Mouse (Mus musculus) lung, embryonic 14.5 days (tissue): Measurements from ENCODE around the gene Eomes. TPM values are rescaled to one million over a fixed set of nuclear protein-coding genes. Genes with fewer than 3 reads are reported as not detected.

Source experiments
- ATAC-seq: fragments of 200-750 bp; cut with Nextera tagmentation; 2 replicates; pipeline ENCODE4 v1.8.0; 2017; ENCODE audit warnings: mild to moderate bottlenecking, moderate TSS enrichment, moderate library complexity; ENCODE audit not compliant: insufficient read depth
- DNase-seq: peaks from one replicate; pipeline ENCODE4 v3.0.0-alpha.2; 2015
- H3K27ac ChIP-seq: fragments of 300-500 bp; sonication (generic); 2 replicates; pipeline ENCODE4 v1.5.1; 2014; ENCODE audit warnings: low read depth, mild to moderate bottlenecking, moderate library complexity
- H3K27me3 ChIP-seq: fragments of 300-500 bp; sonication (generic); 2 replicates; pipeline ENCODE4 v1.6.1; 2014; ENCODE audit warnings: low read length, control low read depth; ENCODE audit not compliant: insufficient read depth
- H3K36me3 ChIP-seq: fragments of 300-500 bp; sonication (generic); 2 replicates; pipeline ENCODE4 v1.6.1; 2014; ENCODE audit warnings: control low read depth; ENCODE audit not compliant: insufficient read depth
- H3K4me1 ChIP-seq: fragments of 300-500 bp; sonication (generic); 2 replicates; pipeline ENCODE4 v1.6.1; 2014; ENCODE audit warnings: antibody characterized with exemption, control low read depth; ENCODE audit not compliant: insufficient read depth
- H3K4me2 ChIP-seq: fragments of 300-500 bp; sonication (generic); 2 replicates; pipeline ENCODE4 v1.6.1; 2014; ENCODE audit warnings: mild to moderate bottlenecking
- H3K4me3 ChIP-seq: fragments of 300-500 bp; sonication (generic); 2 replicates; pipeline ENCODE4 v1.5.1; 2014; ENCODE audit warnings: low read depth, low read length
- H3K9ac ChIP-seq: fragments of 300-500 bp; sonication (generic); 2 replicates; pipeline ENCODE4 v1.6.1; 2014
- H3K9me3 ChIP-seq: fragments of 300-500 bp; sonication (generic); 2 replicates; pipeline ENCODE4 v1.6.1; 2016; ENCODE audit warnings: low read depth, low read length, control low read depth
- CTCF ChIP-seq: IDR thresholded peaks from 2 replicates; pipeline ENCODE4 v1.5.1; 2016; ENCODE audit warnings: antibody characterized with exemption, low read depth
- WGBS: fragments of 180-500 bp; shearing (Covaris S2); extraction: QIAGEN DNeasy Blood & Tissue Kit; methylation state at CpG from one replicate; pipeline ENCODE4 v1.1.7; 2014; 5-methylcytosine and 5-hydroxymethylcytosine counted together
- polyA plus RNA-seq: library from polyadenylated mRNA; unstranded; fragments of >200 nt; fragmentation: Nextera tagmentation; extraction: Ambion mirVana; gene quantifications from 2 replicates; pipeline ENCODE4 v1.2.1, GENCODE M21; 2014

Eomes gene
- polyA plus RNA-seq, 1 experiment from 2014 or later = not detected

GRCm38 (mm10) chr9:118478458-118478838 lies 436 bp downstream of the Eomes start:
- no peak overlapping the region for H3K27ac ChIP-seq
- peak; percentile 22; the same call in 1 of the 2 replicates for TF ChIP-seq CTCF
- peak overlapping the region; percentile 44 for H3K4me3 ChIP-seq
- H3K9me3 ChIP-seq = no peaks in the 10 kb centered on the region
- peaks cover 92% of the 10 kb centered on the region for H3K27me3 ChIP-seq
- WGBS = under 1% methylated on average over 29 of the region's 29 CpGs
- ATAC-seq (peak; percentile 57; the same call in 1 of the 2 replicates), DNase-seq (peak; percentile 53)
- H3K9ac ChIP-seq = no peak overlapping the region
- H3K4me2 ChIP-seq = peak overlapping the region; percentile 72
- H3K4me1 ChIP-seq = no peaks in the 10 kb centered on the region
- H3K36me3 ChIP-seq = no peaks in the 10 kb centered on the region

- H3K4me2 ChIP-seq = peak overlapping the region; percentile 72
Observed at GRCm38 (mm10) chr9:118478839-118479507, 961 bp downstream of the Eomes start.

GRCm38 (mm10) chr9:118479508-118480291 lies 1.7 kb downstream of the Eomes start:
- WGBS = 5% methylated on average over 23 of the region's 23 CpGs
- Histone ChIP-seq H3K4me3 (peak overlapping the region; percentile 44), H3K9me3 (no peaks in the 10 kb centered on the region), H3K9ac (no peak overlapping the region), H3K27ac (no peak overlapping the region), H3K27me3 (peaks cover 99% of the 10 kb centered on the region), H3K36me3 (no peaks in the 10 kb centered on the region), H3K4me2 (peak overlapping the region; percentile 72; the same call in 1 of the 2 replicates), H3K4me1 (no peaks in the 10 kb centered on the region)
- DNase-seq = no peak
- no peak for TF ChIP-seq CTCF
- ATAC-seq = no peak

More at GRCm38 (mm10) chr9:118478839-118479507, 961 bp downstream of the Eomes start:
- Histone ChIP-seq H3K36me3 (no peaks in the 10 kb centered on the region), H3K9me3 (no peaks in the 10 kb centered on the region), H3K9ac (no peak overlapping the region), H3K4me1 (no peaks in the 10 kb centered on the region), H3K27ac (no peak overlapping the region), H3K4me3 (peak overlapping the region; percentile 44), H3K27me3 (peaks cover 97% of the 10 kb centered on the region)
- WGBS = under 1% methylated on average over 85 of the region's 87 CpGs
- ATAC-seq (peak; percentile 82; the same call in 1 of the 2 replicates), DNase-seq (peak; percentile 68)
- peak; percentile 21; the same call in 1 of the 2 replicates for TF ChIP-seq CTCF

DNA sequence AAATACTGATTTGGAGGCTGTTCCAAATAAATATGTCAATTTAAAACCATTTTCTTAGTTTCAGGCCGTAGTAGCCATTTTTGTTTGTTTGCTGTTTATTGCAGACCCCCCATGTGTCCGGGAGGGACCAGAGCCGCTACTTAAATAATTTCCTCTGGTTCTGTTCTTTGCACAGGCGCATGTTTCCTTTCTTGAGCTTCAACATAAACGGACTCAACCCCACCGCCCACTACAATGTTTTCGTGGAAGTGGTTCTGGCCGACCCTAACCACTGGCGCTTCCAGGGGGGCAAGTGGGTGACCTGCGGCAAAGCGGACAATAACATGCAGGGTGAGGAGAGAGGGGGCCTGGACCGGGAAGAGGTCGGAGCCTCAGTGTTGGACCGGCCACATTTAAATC lies 2.3 kb downstream of the Eomes start:
- H3K4me2 ChIP-seq = no peak overlapping the region
- peaks cover 99% of the 10 kb centered on the region for H3K27me3 ChIP-seq
- no peak for ATAC-seq
- no peaks in the 10 kb centered on the region for H3K9me3 ChIP-seq
- H3K27ac ChIP-seq = no peak overlapping the region
- no peak for DNase-seq
- 6% methylated on average over 14 of the region's 14 CpGs for WGBS
- no peak for TF ChIP-seq CTCF
- no peaks in the 10 kb centered on the region for H3K36me3 ChIP-seq
- H3K9ac ChIP-seq = no peak overlapping the region
- H3K4me3 ChIP-seq = no peak overlapping the region
- no peaks in the 10 kb centered on the region for H3K4me1 ChIP-seq

DNA sequence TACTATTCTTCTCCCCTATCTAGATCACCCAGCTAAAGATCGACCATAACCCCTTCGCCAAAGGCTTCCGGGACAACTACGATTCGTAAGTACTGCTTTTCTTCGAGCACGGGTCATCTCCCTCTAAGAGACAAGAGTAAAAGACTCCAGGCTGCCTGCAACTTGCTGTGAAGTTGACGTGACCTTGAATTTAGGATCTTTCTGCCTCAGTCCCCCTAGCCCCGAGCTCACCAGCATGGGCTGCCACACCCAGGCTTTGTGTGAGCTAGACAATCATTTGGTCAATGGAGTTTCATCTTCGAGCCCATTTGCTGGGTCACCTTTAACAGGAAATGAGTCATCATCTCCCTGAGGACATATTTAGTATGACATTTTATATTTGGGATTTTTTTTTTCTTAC lies 4.2 kb downstream of the Eomes start:
- Histone ChIP-seq H3K4me3 (no peak overlapping the region), H3K27me3 (peaks cover 99% of the 10 kb centered on the region), H3K9ac (no peak overlapping the region), H3K4me1 (no peaks in the 10 kb centered on the region), H3K36me3 (no peaks in the 10 kb centered on the region), H3K27ac (no peak overlapping the region), H3K9me3 (no peaks in the 10 kb centered on the region), H3K4me2 (no peak overlapping the region)
- no peak for DNase-seq
- no peak for TF ChIP-seq CTCF
- no peak for ATAC-seq
- WGBS = 73% methylated on average over 10 of the region's 10 CpGs

DNA sequence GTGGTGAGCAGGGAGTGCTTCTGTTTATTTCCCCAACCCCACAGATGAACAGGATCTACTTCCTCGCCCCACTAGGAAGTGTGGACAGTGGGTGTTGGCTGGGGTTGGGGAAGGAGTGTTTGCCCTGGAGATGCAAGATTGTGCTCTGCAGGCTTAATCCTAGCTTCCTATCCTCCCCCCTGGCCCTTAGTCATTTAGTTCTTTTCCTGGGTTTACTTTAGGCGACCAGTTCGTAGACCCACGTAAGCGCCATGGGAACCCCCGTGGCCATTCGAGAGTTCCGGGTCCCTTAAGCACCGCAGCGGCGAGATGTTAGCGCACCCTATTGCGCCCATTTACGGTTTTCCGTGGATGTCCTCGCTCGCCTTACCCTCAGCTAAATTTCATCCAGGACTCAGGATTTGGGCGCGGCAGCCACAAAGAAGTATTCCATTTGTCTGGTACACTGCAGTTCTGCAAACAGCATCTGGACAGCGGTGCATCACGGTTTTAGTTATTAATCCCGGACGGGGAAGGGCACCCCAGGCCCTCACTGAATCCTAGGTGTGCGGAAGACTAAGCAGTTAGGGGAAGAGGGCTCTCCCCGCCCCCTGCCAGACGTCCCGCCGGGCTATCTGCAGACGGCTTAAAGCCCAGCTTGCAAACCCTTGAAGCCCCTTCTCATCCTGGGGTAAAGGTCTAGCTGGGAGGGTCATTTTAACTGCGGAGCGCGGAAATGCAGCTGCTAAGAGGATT lies 8.5 kb downstream of the Eomes start:
- H3K27me3 ChIP-seq = peaks cover 77% of the 10 kb centered on the region
- H3K9ac ChIP-seq = no peak overlapping the region
- H3K4me2 ChIP-seq = no peak overlapping the region
- DNase-seq (no peak), ATAC-seq (no peak)
- no peaks in the 10 kb centered on the region for H3K9me3 ChIP-seq
- H3K4me3 ChIP-seq = no peak overlapping the region
- no peak overlapping the region for H3K27ac ChIP-seq
- TF ChIP-seq CTCF = no peak
- peaks cover 3% of the 10 kb centered on the region; the same call in 1 of the 2 replicates for H3K4me1 ChIP-seq
- H3K36me3 ChIP-seq = no peaks in the 10 kb centered on the region
- WGBS = 1% methylated on average over 32 of the region's 32 CpGs

GRCm38 (mm10) chr9:118487096-118487395 lies 9.0 kb downstream of the Eomes start:
- ATAC-seq = no peak
- H3K27ac ChIP-seq = no peak overlapping the region
- 1% methylated on average over 9 of the region's 9 CpGs for WGBS
- DNase-seq = no peak
- no peaks in the 10 kb centered on the region for H3K36me3 ChIP-seq
- H3K27me3 ChIP-seq = peaks cover 72% of the 10 kb centered on the region
- H3K4me3 ChIP-seq = no peak overlapping the region
- no peak overlapping the region for H3K9ac ChIP-seq
- peaks cover 3% of the 10 kb centered on the region; the same call in 1 of the 2 replicates for H3K4me1 ChIP-seq
- no peaks in the 10 kb centered on the region for H3K9me3 ChIP-seq
- no peak for TF ChIP-seq CTCF
- H3K4me2 ChIP-seq = no peak overlapping the region
